Mouse (Mus musculus) inflammation-experienced regulatory T-cells (primary cell): Measurements from ENCODE around the gene A730015C16Rik. TPM values are rescaled to one million over a fixed set of nuclear protein-coding genes. Genes with fewer than 3 reads are reported as not detected.

Experiments used
- polyA plus RNA-seq, 2 experiments: library from polyadenylated mRNA; unstranded; fragments of 100-300 nt; shearing (Covaris generic); gene quantifications; one replicate each; pipeline ENCODE4 v1.2.1; 2017

The A730015C16Rik gene
- under 1 TPM; 0.29 to 0.39 TPM for polyA plus RNA-seq

DNA sequence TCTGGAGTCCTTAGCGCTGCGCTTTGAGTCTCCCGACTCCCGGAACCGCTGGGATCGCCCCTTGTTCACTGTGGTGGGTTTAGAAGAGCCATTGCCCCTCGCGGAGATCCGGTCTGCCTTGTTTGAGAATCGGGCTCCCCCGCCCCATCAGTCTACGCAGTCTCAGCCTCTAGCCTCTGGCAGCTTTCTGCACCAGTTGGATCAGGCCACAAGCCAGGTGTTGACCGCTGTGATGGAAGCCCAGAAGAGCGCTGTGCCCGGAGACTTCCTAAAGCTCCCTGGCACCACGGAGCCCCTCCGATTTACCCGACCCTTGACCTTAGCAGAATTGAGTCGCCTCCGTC is at the start of gene A730015C16Rik:
TSS of gene A730015C16Rik (minus strand) at position 115 of the 344 bp plus-strand sequence.

DNA sequence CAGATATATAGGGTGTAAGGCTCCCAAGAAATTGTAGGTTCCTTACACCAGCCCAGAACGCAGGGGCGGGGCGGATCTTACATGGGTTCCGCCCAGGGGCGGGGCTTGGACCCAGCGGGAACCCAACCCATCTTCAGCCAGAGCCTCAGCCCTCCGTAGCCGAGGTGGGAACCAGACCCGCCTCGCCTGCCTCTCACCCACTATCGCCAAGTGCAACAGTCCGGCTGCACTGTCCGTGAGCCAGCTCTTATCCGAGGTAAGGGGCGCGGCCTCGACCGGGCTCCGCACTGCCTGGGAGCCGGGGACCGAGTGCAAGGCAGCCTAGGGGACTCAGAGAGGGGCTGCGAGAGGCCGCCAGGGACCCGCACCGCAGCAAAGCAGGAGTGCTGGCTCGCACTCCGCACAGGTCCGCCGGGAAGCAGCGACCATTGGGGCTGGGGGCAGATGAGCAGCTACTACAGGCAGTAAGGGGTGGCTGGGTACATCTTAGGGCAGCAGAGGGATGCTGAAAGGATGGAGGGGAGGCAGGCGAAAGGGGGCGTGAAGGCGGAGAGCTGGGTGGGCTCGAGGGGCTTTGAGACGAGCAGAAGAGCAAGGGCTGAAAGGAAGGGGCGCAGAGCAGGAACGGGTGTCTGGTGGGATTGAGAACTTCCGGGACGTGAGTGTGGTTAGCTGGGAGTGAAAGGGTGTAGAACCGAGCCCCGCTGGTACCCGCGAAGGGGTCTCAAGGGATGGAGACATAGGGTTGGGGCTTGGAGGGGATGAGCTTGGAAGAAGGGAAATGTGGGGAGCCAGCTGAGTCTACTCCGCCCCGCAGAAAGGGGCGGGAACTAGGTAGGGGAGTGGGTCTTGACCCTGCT is 30.8 kb upstream of the A730015C16Rik start, which contains the start of gene Rab3b:
TSS of gene Rab3b (plus strand) at position 101 of the 860 bp plus-strand sequence.

DNA sequence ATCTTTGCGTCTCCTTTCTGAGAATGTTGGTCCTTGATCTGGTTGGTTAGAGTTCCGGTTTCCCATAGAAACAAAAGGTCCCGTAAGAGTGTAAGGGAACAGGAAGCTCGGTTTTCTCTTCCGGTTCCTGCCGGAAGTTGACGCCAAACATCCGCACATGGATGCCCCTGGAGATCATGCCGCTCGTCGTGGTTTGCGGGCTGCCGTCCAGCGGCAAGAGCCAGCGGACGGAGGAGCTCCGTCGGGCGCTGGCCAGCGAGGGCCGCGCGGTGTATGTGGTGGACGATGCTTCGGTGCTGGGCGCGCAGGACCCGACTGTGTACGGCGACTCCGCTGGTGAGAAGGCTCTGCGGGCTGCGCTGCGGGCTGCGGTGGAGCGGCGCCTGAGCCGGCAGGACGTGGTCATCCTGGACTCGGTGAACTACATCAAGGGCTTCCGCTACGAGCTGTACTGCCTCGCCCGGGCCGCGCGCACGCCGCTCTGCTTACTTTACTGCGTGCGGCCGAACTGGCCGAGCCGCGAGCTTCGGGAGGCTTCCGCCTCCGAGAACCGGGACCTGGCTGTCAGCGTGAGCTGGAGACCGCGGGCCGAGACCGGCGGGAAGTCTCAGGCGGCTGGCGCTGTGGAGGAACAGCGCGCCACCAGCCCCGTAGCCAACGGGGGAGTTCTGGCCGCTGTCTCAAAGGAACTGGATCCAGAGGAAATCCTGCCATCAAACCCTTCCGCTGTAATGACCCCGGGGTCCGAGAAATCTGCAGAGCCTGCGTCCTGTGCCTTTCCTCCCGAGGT is 509 bp downstream of the A730015C16Rik start, which contains the start of gene Kti12:
TSS of gene Kti12 (plus strand) at position 71 of the 790 bp plus-strand sequence.

DNA sequence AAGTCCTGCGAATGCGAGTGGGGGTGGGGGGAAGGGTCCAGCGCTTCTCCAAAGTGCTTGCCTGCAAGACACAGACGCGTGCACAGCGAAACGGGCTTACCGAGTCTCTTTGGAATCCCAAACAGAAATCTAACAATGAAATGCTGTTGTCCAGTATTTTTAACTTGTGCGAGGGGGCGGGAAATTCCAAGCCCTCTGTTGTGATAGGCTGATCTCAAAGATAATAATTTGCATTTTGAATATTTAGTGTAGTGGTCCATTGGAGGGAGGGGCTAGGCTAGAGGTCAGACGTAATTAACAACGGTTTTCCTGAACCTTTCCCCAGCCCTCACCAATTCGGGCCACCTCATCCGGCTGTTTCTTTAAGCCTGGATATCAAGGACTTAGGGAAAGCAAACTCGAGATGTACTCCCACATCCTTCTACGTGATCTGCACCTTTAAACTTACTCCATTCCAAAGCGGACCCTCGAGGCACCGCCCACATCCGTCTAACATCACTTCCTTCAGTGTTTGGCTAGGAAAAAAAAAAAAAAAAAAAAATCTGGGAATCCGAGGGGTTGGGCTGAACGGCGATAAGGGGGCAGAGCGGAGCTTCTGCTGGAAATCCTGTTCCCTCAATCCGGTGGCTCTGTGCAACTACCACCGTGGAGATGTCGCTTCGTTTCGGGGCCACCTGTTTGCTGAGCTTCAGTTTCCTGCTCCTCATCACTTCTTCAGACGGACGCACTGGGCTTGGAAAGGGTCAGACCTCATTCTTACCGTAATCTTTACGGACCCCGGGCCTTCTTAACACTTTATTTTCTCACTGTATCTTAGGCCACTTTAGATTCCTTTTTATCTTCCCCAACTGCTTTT is 14.1 kb downstream of the A730015C16Rik start, which contains the start of gene Txndc12:
TSS of gene Txndc12 (plus strand) at position 487 of the 856 bp plus-strand sequence.

DNA sequence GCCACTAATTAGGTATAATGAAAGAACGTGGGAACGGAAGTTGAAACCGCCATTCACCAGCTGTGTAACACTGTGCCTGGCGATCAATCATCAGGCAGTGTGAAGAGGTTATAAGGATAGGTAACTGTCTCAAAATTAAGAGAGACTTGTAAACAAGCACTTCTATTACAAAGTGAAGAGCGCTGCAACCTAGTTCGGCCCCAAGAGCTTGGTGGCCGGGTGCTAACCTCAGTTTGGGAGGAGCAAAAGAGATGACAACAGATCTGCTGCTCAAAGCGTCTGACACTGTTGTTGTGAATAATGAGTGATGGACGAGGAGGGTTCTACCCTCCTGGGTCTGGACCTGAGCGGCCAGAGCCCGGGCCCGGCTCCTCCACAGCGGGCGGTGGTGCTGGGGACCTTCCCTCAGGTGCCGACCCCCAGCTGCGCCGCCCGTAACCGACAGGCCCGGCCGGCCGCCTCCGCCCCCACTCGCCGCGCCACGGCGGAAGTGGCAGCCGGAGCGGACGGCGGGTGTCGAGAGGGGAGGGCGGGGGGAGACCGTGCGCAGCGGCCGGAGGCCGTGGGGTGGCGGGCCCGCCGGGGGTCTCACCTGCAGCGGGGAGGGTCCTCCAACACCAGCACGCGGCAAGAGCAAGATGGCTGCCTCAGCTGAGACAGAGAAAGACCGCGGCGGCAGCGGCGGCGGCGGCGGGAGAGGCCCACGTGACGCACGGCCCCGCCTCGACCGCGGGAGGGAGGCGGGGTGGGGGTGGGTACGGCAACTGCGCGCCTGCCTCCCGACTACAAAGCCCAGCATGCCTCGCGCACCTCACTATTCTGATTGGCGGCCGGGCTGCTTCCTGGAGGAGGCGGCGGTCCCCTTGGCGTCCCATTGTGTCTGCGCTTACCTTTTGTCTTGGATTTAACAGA is 15.2 kb downstream of the A730015C16Rik start, which contains the start of gene Btf3l4:
TSS of gene Btf3l4 (minus strand) at position 699 of the 912 bp plus-strand sequence.

Other genes starting within 250 kb of the A730015C16Rik start
- gene Cc2d1b, start 228.7 kb downstream of the A730015C16Rik start, polyA plus RNA-seq = 10 to 100 TPM; 91.8 to 98.0 TPM
- under 1 TPM in 1 of 2 experiments, not detected in 1; 0.64 TPM for gene 3110021N24Rik, start 129.0 kb downstream of the A730015C16Rik start, polyA plus RNA-seq
- gene Zfyve9, start 67.8 kb downstream of the A730015C16Rik start, polyA plus RNA-seq = under 1 TPM; 0.37 to 0.61 TPM
- 10 to 100 TPM; 41.3 to 59.1 TPM for gene Btf3l4, start 15.0 kb downstream of the A730015C16Rik start, polyA plus RNA-seq
- gene Txndc12, start 14.0 kb downstream of the A730015C16Rik start, polyA plus RNA-seq = 10 to 100 TPM; 20.4 to 30.8 TPM
- 10 to 100 TPM; 56.2 to 84.2 TPM for gene Kti12, start 834 bp downstream of the A730015C16Rik start, polyA plus RNA-seq
- gene Rab3b, start 30.4 kb upstream of the A730015C16Rik start, polyA plus RNA-seq = 1 to 10 TPM in 1 of 2 experiments, under 1 TPM in 1; 0.40 to 2.2 TPM
- 100 to 1,000 TPM; 102 to 113 TPM for gene Nrd1, start 152.0 kb upstream of the A730015C16Rik start, polyA plus RNA-seq